Mouse (Mus musculus) ES-E14 (cell line): ENCODE results near the gene Ldha. TPM values are rescaled to one million over a fixed set of nuclear protein-coding genes. Genes with fewer than 3 reads are reported as not detected.

Experiments used
- DNase-seq: peaks from one replicate; pipeline ENCODE4 v3.0.0-alpha.2; 2013; ENCODE audit warnings: low read depth, low spot score
- H3K27ac ChIP-seq: 2 replicates; pipeline ENCODE4 v1.5.1; 2012; ENCODE audit warnings: low read depth, mild to moderate bottlenecking, low read length, moderate library complexity, mixed read lengths; ENCODE audit not compliant: poor library complexity, insufficient read depth, severe bottlenecking
- H3K36me3 ChIP-seq: 2 replicates; pipeline ENCODE4 v1.6.1; 2012; ENCODE audit warnings: mild to moderate bottlenecking, low read length, moderate library complexity, mixed read lengths; ENCODE audit not compliant: control insufficient read depth, poor library complexity, insufficient read depth, severe bottlenecking
- H3K4me1 ChIP-seq, 2 experiments: fragments of 150-350 bp in 1 of 2; sonication (generic) in 1 of 2; 2 replicates each; pipeline ENCODE4 v1.6.1; 2012; ENCODE audit warnings: low read length in 2 of 2, mild to moderate bottlenecking in 1 of 2, mixed read lengths in 1 of 2; ENCODE audit not compliant: control insufficient read depth in 2 of 2, insufficient read depth in 2 of 2, poor library complexity in 1 of 2
- H3K4me3 ChIP-seq, 2 experiments: fragments of 150-350 bp in 1 of 2; sonication (generic) in 1 of 2; 2 replicates each; pipeline ENCODE4 v1.5.1; 2012; ENCODE audit warnings: low read length in 2 of 2, low read depth in 1 of 2, mild to moderate bottlenecking in 1 of 2, mixed read lengths in 1 of 2; ENCODE audit not compliant: insufficient read depth in 1 of 2, poor library complexity in 1 of 2, severe bottlenecking in 1 of 2
- H3K9ac ChIP-seq: 2 replicates; pipeline ENCODE4 v1.6.1; 2012; ENCODE audit warnings: low read depth, mild to moderate bottlenecking, low read length, mixed read lengths; ENCODE audit not compliant: poor library complexity, insufficient read depth, severe bottlenecking
- H3K9me3 ChIP-seq: fragments of 150-350 bp; sonication (generic); 2 replicates; pipeline ENCODE4 v1.6.1; 2012; ENCODE audit warnings: low read depth, mild to moderate bottlenecking, low read length; ENCODE audit not compliant: control insufficient read depth, insufficient read depth
- CHD2 ChIP-seq: IDR thresholded peaks from 2 replicates; pipeline ENCODE4 v1.6.1; 2014; ENCODE audit warnings: mild to moderate bottlenecking, low read depth, low read length, inconsistent platforms
- HCFC1 ChIP-seq: IDR thresholded peaks from 2 replicates; pipeline ENCODE4 v1.6.1; 2012; ENCODE audit warnings: low read length, inconsistent platforms, borderline replicate concordance; ENCODE audit not compliant: insufficient read depth
- MAFK ChIP-seq: IDR thresholded peaks from 2 replicates; pipeline ENCODE4 v1.6.1; 2014; ENCODE audit warnings: mild to moderate bottlenecking, low read depth, low read length, inconsistent platforms; ENCODE audit not compliant: insufficient read depth
- ZC3H11A ChIP-seq: IDR thresholded peaks from 2 replicates; pipeline ENCODE4 v1.6.1; 2012; ENCODE audit warnings: low read depth, mild to moderate bottlenecking, inconsistent platforms, low read length, borderline replicate concordance
- ZNF384 ChIP-seq: IDR thresholded peaks from 2 replicates; pipeline ENCODE4 v1.6.1; 2012; ENCODE audit warnings: low read depth, low read length, inconsistent platforms
- in situ Hi-C, 2 experiments: fragments of 600-800 bp; cut with MboI; formaldehyde crosslinking; loops; one replicate each; pipeline ENCODE4 v1.15.1; 2025; ENCODE audit warnings: low sequenced_read_pairs in 2 of 2, inconsistent platforms in 1 of 2; ENCODE audit not compliant: unreplicated experiment in 2 of 2
- total RNA-seq: library from RNA; depleted of rRNA; stranded (reverse); fragments of 300-350 nt; gene quantifications from 2 replicates; pipeline ENCODE4 v1.2.3, GENCODE M21; 2012; rRNA removed

Ldha gene
- 621 and 827 TPM in 2 replicates for total RNA-seq

GRCm38 (mm10) chr7:46840787-46841525 lies at the start of gene Ldha:
TSS of gene Ldha (plus strand) at chr7:46841475.
- in situ Hi-C loops = no loop called here
- Histone ChIP-seq H3K4me3 (0 out of 4 replicates have a peak within 1 kb of the TSS, but pooled peaks of 1 of the 2 experiments have one; percentile 0), H3K27ac (0 out of 2 replicates have a peak within 1 kb of the TSS, but pooled peaks have one; percentile 9), H3K9ac (no peak within 1 kb of the TSS), H3K9me3 (no peaks in the 10 kb centered on the region), H3K36me3 (no peaks in the 10 kb centered on the region), H3K4me1 (peaks cover 11 to 44% of the 10 kb centered on the region in 2 experiments)
- no peak for DNase-seq
- TF ChIP-seq HCFC1 = no peak

DNA sequence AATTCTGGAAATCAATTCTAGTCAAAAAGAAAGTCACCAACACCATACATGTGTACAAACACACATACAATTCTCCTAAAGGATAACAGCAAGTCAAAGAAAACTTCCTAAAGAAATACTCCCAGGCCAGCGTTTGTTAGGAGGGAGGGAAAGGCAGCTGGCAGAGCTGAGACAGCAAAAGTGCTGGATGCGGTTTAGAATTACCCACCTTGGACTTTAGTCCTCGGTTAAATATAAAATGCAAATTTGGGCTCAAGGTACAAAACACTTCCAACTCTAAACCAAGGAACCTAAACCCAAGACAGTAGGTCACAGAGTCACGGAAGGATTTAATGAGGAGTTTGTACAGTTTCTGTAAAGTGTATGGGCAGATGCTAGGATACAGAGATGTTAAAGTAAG lies 47.4 kb upstream of the Ldha start:
- H3K4me3 ChIP-seq = no peak overlapping the region
- peaks cover 0 to 3% of the 10 kb centered on the region in 2 experiments; a peak in 1 of 4 replicates for H3K4me1 ChIP-seq
- no peak overlapping the region for H3K27ac ChIP-seq
- H3K9me3 ChIP-seq = no peaks in the 10 kb centered on the region
- DNase-seq = no peak
- in situ Hi-C loops = no loop called here
- no peaks in the 10 kb centered on the region for H3K36me3 ChIP-seq
- no peak overlapping the region for H3K9ac ChIP-seq
- TF ChIP-seq CHD2 (no peak), ZC3H11A (no peak), ZNF384 (no peak), MAFK (no peak), HCFC1 (no peak)

DNA sequence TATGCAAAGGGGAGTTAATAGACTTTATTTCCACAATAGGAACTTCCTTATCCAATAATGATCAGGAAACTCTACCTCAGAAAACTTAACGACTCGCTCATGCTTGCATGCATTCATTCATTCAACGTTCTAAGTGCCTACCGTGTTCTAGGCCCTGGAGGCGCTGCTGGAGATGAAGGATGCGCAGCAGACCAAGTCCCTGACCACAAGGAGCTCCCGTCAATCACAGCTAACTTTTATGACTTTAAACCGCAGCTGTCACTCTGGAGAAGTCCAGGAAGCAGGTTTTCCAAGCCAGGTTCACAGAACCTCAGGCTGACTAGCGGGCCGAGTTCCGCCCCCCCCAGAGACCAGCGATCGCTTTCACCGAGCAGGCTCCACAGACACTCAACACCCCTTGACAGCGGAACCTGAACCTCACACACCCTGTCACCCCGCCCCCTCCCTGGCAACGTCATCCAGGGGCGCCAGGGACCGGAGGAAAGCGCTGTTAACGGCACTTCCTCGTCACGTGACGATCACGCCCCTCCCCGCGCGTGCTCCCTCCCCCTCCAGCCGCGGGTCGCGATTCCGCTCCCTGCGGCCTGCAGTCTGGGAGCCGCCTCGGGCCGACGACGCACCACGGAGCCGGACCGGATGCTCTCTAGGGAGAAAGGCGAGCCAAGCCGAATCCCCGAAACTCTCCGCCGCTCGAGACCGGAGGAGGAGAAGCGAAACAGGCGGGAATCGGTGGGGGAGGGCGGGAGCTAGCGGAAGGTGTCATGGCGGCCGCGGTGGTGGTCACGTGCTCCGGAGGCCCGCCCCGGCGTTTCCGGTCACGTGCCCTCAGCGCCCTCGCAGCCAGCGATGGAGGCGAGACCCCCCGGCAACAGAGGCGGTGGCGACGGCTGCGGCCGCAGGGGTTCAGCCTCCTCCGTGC lies 45.7 kb upstream of the Ldha start, which contains the start of the genes Hps5 and Gtf2h1:
TSS of gene Hps5 (minus strand) at position 778 of the 919 bp plus-strand sequence.
TSS of gene Gtf2h1 (plus strand) at position 817 of the 919 bp plus-strand sequence.
- peak; percentile 98 for DNase-seq
- TF ChIP-seq MAFK (no peak), ZC3H11A (no peak), HCFC1 (peak; percentile 61; the same call in 1 of the 2 replicates), CHD2 (0 out of 2 replicates have a peak, but pooled peaks have one; percentile 43), ZNF384 (no peak)

DNA sequence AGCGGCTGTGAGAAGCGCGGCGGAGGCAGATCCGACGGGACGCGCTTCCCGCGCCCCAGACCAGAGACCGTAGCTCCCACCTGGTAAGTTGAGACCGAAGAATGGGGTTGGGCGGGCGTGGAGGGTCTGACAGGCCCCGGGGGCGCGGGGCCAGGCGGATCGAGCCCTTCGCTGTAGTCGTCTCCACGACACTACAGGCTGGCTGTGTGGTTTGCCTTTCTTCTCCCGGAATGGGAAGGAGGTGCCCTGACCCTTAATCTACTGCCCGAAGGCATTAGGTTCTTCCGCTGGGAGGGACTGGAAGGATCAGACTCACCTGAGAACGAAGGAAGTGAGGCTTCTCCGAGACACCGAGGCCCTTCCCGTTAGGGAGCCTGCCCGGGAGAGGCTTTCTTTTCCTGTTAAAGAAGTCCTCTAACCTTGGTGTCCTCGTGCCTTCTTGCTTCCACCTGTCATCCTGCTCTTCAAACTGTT lies 45.0 kb upstream of the Ldha start:
- Histone ChIP-seq H3K36me3 (no peaks in the 10 kb centered on the region), H3K4me1 (peaks cover 0 to 3% of the 10 kb centered on the region in 2 experiments; a peak in 2 of 4 replicates), H3K9me3 (no peaks in the 10 kb centered on the region), H3K27ac (peak overlapping the region; percentile 61), H3K4me3 (peak overlapping the region; percentile 75 to 94), H3K9ac (peak overlapping the region; percentile 87)
- in situ Hi-C loops = no loop called here
- TF ChIP-seq ZNF384 (no peak), HCFC1 (peak; percentile 50; the same call in 1 of the 2 replicates), CHD2 (no peak), MAFK (no peak), ZC3H11A (no peak)
- DNase-seq = no peak

More for the DNA sequence above, 45.7 kb upstream of the Ldha start, which contains the start of the genes Hps5 and Gtf2h1:
- in situ Hi-C loops = no loop called here
- no peaks in the 10 kb centered on the region for H3K36me3 ChIP-seq
- H3K4me3 ChIP-seq = peak within 1 kb of the TSS; percentile 75 to 94
- peak within 1 kb of the TSS; percentile 88 for H3K27ac ChIP-seq
- H3K9ac ChIP-seq = peak within 1 kb of the TSS; percentile 93
- no peaks in the 10 kb centered on the region for H3K9me3 ChIP-seq
- H3K4me1 ChIP-seq = peaks cover 0 to 3% of the 10 kb centered on the region in 2 experiments; a peak in 2 of 4 replicates
